Mouse (Mus musculus): ENCODE data around the gene Hpse2.
"Not testable (repeated sequence)": the region's sequence is repeated elsewhere in the genome, so short reads cannot be mapped to it uniquely, and the experiment has no call there.

The Hpse2 gene

GRCm38 (mm10) chr19:43388017-43388904 is at the start of gene Hpse2:
TSS of gene Hpse2 (minus strand) at chr19:43388355.
- no peak for DNase-seq

- DNase-seq = no peak
These were observed 39.5 kb upstream of the Hpse2 start for GRCm38 (mm10) chr19:43427446-43428224.

GRCm38 (mm10) chr19:43424082-43424481 is 35.9 kb upstream of the Hpse2 start:
- no peak for DNase-seq

GRCm38 (mm10) chr19:43420506-43420905 is 32.4 kb upstream of the Hpse2 start:
- DNase-seq = no peak

DNA sequence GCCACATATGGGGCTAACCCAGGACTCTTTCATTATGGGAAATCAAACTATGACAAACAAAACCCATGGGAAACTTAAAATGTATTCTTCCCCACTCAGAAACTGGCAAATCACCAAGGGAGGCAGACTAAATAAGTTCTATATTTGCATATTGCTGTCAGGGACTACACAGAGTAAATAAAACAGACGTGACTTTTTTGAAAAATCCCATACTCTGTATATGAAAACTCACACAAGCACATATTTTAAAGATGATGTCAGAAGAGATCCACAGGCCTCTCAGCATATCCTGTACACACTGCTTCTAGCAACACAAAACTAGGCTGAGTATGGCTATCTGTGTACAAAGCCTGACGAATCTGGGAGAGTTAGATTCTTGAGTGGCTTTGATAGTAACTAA is 27.4 kb upstream of the Hpse2 start:
- no peak for DNase-seq

- DNase-seq = no peak
These were observed 19.0 kb upstream of the Hpse2 start for GRCm38 (mm10) chr19:43407181-43407580.

- DNase-seq = no peak
These were observed 8.2 kb upstream of the Hpse2 start for GRCm38 (mm10) chr19:43396327-43396726.

DNA sequence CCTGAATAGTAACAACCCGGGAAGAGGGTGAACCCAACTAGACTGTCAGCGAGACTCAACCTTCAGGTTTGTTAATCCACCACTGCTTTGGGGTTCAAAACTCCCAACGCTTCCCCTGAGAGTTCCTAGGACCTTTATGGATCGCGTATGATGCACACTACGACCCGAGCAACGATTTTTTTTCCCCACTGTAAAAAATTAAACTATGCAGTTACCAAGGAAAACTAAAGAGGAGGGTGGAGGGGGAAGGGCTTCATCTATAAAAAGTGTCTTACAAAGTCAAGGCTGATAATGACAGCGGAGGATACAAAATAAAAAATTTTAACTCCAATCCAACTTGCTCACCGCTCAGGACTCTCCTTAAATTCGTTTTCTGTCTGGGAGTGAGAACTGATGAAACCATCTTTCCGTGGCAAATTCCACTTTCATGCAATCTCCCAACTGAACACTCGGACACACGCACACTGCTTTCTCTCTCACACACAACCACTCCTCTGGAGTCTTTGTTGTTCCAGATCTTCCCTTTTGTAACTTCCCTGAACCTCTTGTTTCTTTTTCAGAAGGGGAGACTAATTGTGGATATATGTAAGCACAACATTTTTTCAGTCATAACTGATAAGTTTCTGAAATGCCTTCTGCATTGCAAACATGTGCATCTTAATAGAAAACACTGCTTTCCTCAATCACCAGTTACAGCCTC is 934 bp downstream of the Hpse2 start:
- DNase-seq = no peak

DNA sequence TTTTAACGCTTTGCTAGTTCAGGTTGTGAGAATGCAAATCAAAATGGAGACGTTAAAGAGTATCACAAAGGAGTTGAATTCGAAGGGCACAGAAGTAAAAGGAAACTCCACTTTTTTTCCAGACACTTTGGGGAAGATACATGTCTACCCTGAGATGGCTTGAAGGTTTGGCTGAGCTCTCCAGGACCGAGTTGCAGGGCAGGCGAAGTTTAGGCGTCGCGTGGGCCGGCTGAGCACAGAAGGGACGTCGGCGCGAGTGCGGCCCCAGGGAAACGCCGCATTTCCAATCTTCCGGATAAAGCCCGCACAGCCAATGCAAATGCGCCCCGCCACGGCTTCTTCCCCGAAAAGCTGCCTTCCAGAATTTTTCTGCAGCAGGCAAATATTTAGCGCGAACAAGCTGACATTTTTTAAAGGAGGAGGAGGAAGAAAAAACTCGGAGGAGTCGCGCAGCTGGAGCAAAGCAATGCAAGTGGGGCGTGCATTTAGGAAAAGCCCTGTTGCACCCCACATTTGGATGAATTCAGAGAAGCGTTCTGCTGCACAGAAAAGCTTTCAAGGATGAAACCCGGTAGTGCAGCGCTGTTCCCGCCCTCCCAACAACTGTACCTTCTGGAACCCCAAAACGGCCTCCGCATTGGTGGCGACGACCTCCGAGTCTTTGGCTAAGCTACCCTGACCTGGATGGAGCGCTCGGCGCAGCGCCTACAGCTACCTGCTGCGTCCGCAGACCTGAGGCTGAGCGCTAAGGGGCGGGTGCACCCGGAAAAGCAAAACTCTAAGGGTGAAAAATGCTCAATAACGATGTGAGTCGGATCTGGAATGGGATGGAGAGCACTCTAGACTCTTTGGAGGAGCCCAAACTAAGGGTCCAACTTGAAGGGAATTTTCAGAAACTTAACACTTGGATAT is 1.9 kb downstream of the Hpse2 start:
- DNase-seq = peak; percentile 15

DNA sequence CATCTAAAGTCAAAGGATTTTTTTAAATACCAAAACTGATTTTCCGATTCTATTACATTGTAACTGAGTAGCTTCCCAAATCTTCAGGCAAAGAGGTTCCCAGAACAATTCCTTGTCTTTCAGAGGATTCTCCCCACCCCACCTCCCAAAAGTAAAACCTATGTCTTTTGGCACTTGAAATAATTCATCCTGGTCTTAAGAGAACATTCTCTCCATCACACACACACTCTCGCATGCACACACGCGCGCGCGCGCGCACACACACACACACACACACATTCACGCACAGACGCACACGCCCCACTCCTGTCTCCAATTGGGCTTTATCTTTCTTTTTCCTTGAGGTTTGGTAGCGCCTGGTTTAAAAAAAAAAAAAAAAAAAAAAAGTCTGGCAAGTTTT is 2.7 kb downstream of the Hpse2 start:
- DNase-seq = no peak

DNA sequence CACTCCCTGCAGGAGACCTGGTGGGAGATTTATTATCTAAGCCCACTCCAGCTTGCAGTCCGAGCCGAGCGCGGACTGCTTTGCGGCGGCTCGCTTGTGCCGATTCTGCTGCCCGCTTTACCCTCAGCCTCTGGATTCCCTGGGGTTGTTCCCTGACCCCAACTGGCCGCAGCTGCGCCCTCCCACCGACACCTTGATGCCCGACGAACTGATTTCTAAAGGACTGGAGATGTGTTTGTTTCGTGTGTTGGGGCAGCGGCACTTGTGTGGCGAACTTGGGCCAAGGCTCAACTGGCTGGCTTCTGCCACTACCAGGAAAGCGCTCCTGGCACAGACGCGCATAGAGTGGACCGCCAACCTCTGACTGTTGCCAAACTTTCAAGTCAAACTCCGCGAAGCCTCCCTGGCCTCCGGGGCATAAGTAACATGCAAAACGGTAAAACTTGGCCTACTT is 3.1 kb downstream of the Hpse2 start:
- no peak for DNase-seq

- no peak for DNase-seq
These were observed 3.7 kb downstream of the Hpse2 start for GRCm38 (mm10) chr19:43384346-43384977.

- DNase-seq = no peak
These were observed 29.3 kb downstream of the Hpse2 start for GRCm38 (mm10) chr19:43358830-43359229.

DNA sequence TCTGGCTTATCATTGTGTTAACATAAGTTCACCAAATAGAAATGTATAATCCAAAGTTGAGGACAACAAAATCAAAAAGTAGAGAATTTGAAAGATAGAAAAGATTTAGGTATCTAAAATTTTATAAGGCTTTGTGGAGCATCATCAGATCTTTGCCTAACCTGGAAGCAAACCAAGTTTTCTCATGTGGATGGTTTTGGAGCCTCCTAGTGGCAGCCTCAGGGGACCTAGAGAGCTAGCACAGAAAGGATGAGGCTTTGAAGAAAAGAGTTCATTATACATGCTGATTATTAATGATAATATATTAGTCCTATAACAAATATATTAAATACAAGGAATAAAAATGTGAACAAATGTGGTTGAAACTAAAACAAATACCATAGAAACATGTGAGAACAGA is 77.0 kb downstream of the Hpse2 start:
- peak; percentile 22 for DNase-seq

GRCm38 (mm10) chr19:43306756-43307155 is 81.4 kb downstream of the Hpse2 start:
- DNase-seq = no peak

- DNase-seq = not testable (repeated sequence)
These were observed 106.8 kb downstream of the Hpse2 start for GRCm38 (mm10) chr19:43281336-43281735.

DNA sequence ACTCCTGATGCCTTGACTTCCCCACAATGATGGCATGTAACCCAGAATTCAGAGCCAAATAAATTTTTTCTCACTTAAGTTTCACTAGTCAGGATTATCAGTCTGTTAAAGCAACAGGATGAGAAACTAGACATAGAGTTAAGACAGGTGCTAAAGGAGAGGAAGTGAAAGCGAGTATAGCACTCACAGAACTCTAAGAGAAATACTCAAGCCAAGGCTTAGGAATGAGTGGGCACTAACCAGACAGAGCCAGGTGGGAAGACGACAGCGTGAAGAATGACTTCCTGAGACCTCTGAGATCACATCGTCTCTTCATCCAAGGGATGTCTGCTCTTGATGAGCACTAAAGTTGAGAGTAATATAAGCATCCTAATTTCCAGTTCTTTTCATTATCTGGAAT is 144.2 kb downstream of the Hpse2 start:
- DNase-seq = no peak

DNA sequence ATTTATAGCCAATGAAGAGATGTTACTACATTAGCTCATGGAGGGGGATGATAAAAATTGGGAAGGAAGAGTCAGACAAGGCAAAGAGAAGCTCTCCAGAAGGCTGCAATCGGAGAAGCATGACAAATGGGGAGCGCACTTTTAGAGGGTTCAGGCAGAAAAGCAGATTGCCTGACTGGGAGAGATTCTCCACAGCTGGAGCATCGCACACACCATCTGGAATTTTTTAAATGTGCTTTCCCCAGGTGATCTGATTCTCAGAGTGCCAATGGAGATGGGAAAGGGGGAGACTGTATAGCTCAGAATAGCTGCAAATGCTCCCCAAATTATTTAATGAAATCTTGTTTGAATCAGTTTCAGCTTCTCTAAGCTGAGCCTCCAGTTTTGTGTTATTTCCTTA is 156.4 kb downstream of the Hpse2 start:
- DNase-seq = no peak

GRCm38 (mm10) chr19:43193562-43193961 is 194.6 kb downstream of the Hpse2 start:
- DNase-seq = no peak

DNA sequence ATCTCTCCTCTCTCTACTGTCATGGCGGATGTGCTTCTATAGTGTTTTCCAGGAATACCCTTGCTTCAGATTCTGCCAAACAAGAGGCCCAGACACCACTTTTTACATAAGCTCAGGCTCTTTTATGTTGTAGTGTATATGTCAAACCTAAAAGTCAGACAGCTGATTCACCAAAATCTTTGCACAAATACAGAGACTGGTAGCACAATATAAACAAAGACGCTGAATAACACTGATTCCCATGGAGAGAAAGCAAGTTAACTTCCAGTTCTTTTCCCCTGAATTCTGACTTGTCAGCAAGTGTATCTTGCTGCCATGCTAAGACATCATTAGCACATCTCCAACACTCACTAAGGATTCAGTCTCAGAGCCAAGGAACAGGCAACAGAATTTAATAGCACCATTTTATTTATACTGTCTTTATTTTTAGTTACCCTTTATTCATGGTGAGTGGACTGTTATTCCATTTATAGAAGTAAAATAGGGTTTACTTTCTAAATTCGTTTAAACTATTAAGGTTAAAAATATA is 212.7 kb downstream of the Hpse2 start:
- DNase-seq = no peak

DNA sequence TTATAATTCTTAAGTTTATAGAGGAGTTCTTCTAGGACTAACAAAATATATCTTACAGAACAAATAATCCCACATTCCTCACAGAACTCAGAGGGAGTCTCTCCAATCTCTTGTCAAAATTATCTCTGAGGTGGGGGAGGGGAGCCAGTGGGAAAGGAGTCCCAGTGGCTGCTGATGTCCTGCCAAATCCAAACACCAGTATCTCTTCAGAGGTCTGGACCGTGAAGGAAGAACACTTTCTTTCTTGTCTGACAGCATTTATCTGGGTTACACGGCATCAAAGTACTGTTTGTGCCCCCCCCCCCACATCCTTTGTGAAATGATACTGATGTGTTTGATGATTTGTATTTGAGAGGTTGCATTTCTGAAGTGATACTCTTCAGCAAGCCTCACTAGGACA is 213.3 kb downstream of the Hpse2 start:
- DNase-seq = no peak

Data from thymus, postnatal 4 days (tissue).